Mouse (Mus musculus): ENCODE results near the gene Fnip2.

DNA sequence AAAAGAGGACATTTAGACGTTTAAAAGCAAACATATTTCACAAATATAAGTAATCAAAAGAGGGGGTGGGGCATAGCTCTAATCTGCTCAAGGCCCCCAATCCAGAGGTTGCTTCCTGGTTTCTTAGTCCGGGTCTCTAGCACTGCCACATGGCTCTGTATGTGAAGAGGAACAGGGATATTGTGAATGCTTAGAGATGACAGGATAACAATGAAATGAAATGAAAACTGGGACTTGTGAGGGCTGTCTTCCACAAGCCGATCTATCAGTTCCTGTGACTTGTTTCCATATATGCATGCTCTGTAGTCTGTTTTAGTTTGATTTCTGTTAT, 1.7 kb upstream of the Fnip2 start:
- no peak for TF ChIP-seq CTCF (IDR thresholded peaks at IDR 0.05; ENCODE audit: low read depth, low read length)
- TF ChIP-seq GATA2 (IDR thresholded peaks at IDR 0.05; ENCODE audit: borderline replicate concordance, low read depth, low read length), result no peak
- TF ChIP-seq GATA1 (IDR thresholded peaks at IDR 0.05; ENCODE audit: borderline replicate concordance, low read length), result no peak
- TF ChIP-seq TAL1 (conservative IDR thresholded peaks at IDR 0.05; ENCODE audit: low read depth, low read length), result no peak

Data from G1E (cell line).